Mouse (Mus musculus): ENCODE results near the gene Ssbp3.

DNA sequence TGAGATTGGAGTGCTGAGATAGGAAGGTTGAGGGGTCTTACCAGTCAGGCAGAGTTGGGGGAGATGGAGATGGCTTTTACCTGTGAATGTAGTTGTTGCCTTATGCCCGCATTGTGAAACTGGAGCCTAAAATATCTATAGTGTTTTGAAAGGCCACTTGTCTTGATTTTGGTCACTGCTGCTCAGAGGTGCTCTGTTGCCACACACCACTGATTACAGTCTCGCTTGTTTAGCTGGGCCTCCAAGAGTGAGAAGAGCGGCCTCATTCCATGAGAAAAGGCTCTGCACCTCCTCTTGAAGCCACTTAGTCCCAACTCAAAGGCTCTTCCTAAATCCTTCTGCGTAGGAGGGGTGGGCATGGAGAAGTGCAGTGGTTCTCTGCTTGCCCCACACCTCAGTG is 40.3 kb downstream of the Ssbp3 start:
- TF ChIP-seq CTCF (IDR thresholded peaks at IDR 0.05; ENCODE audit: low read depth, low read length) (no peak), POLR2A (IDR thresholded peaks at IDR 0.05; ENCODE audit: extremely low read depth, insufficient read depth, low read length) (no peak)
